Mouse (Mus musculus): Measurements from ENCODE around the gene Brinp2.

The Brinp2 gene

DNA sequence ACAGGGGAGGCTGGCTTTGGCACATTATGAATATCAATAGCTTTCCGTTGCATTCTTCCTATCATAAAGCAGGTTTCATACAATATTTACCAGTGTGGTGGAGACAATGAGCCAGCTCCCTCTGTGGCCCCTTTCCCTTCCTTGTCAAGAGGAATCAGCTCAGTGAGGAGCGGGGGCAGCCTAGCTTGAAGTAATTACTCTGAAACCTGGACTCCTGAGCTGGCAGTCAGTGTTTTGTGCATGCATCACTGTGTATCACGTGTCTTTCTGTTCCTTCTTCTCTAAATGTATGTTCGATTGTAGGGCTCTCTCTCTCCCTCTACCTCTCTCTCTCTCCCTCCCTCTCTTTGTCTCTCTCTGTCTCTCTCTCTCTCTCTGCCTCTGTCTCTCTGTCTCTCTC, 135.1 kb downstream of the Brinp2 start:
- DNase-seq (ENCODE audit: low spot score in 2 of 2), result no peak

DNA sequence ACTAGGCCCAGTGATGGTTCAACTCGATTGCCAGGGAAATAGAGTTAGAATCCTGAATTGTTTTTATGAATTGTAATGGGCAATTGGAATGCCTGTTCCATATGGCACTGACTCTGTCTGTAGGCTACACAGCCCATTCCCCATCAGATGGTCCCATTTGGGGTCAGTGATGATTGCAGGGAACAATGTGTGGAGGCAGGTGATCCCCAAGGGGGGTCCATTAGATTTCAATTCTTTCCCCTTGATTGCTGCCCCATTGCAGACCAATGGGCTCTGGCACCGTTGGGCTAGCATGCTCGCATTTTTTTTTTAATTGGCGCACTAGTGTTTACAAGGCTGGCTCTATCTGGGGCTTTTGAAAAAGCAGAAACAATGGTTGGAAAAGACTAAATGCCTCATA, 136.0 kb downstream of the Brinp2 start:
- DNase-seq (ENCODE audit: low spot score in 2 of 2), result no peak

DNA sequence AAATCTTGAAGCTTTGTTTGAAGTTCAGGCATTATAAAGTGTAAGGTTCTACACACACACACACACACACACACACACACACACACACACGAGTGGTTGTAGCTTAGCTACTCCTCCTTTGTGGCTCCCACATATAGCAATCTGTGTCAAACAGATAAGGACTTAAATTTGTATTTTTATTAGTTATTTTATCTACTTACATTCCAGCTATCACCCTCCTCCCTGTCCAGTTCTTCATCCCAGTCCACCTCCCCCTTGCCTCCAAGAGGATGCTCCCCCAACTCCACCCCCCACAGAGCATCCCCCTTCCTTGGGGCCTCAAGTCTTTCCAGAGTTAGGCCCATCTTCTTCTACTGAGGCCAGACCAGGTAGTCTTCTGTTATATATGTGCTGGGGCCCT, 137.4 kb downstream of the Brinp2 start:
- no peak for DNase-seq (ENCODE audit: low spot score in 2 of 2)

DNA sequence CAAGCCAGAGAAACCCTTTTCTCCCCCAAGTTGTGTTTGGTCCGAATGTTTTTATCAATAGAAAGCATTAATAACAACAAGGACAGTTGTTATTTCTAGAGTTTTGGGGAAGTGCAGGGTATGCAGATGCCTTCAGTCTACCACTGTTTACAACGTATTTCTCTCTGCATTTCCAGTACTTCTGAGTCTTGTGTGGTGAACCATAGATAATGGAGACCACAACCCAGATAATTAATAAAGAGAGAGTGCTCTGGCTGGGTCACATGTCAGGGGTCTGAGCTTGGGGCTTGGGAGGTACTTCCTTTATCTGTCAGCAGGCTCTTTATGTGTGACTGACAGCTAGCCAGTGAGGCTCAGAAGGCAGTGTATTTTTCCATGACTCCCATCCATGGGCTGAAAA, 137.8 kb downstream of the Brinp2 start:
- no peak for DNase-seq (ENCODE audit: low spot score in 2 of 2)

DNA sequence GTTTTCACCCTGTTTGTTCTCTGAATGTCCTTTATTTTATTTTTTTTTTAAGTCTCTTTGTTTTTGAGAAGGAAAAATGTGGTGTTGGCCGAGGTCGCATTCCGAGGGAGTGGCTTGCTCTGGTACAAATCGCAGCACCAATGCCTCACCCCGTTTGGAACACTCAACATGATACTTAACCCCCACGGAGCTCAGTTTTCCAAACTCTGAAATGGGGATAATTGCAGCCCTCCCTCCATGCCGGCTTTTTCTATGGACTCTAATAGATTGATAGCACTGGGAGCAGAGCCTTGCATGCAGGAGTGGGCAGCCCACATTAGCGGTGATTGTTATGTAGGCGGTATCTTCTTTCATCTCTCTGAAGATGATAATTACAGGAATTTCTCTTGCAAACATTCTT, 140.5 kb downstream of the Brinp2 start:
- DNase-seq (ENCODE audit: low spot score in 2 of 2), result no peak

DNA sequence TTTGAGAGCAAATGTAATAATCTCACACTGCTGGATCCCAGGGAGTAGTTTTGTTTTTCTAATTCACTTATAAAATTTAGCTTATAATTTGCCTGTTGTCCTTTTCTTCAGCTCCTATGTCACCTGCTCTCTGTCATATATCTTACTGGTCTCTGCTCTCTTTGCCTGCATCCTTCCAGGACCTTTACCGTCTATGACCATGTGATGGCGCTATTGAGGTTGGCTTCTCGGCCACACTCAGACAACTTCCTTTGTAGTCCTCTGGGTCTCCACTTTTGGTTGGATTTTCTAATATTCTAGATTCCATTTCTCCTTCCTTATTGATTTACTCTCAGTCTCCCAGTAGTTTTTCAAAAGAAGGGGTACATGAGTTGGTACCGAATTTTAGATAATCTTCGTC, 141.4 kb downstream of the Brinp2 start:
- peak in 1 of 2 experiments; percentile 41 for DNase-seq (ENCODE audit: low spot score in 2 of 2)

DNA sequence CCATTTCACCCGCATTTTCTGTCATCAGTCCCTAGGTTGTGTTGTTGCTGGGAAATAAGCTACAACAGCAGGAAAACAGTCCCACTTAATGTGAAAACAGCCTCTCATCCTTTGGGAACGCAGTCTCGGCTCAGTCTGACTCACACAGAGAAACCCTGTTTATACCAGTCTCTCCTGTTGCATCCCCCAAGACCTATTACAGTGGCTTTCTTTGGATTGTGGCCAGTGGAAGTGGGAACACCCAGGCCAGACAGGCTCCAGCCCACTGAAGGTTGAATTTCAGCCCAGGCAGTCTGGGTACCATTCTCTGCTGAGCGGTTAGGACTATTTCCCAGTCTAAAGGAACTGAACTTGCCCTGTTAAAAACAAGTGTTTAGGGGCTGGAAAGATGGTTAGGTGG, 142.4 kb downstream of the Brinp2 start:
- DNase-seq (ENCODE audit: low spot score in 2 of 2), result no peak

DNA sequence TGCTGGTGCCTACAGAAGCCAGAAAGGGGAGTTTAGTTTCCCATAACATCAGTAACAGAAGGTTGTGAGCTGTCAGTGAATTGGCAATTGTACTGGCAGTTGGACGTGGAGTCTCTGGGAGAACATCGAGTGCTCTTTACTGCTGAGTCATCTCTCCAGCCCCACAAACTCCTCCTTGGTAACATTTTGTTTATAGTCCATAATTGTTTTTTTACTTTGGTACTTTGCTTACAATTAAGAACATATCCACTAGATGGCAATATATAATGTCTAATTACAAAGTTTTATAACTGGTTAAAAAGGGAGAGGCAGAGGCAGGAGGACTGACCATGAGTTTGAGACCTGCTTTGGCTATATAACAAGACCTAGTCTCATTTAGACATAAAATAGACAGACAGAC, 148.5 kb downstream of the Brinp2 start:
- no peak for DNase-seq (ENCODE audit: low spot score in 2 of 2)

DNA sequence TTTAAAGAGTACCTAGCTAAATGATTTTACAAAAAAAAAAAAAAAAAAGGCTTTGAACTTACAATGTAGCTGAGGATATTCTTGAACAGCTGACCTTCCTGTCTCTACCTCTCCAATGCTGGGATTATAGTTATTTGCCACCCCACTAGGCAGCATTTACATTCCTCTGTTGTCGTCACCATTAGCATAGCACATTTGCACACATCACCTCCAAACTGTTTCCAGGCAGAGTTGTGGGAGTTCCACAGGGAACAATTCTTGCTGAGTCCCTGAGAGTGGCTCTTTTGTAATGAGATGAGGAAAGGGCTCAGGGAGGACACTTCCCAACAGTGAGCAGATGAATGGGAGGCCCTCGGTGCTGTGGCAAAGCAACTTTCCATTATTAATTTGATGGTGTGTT, 153.2 kb downstream of the Brinp2 start:
- no peak for DNase-seq (ENCODE audit: low spot score in 2 of 2)
